Mouse (Mus musculus) thymus, adult 2 months (tissue): ENCODE measurements around the gene Fam206a. TPM values are rescaled to one million over a fixed set of nuclear protein-coding genes. Genes with fewer than 3 reads are reported as not detected.
A peak's percentile ranks its signal among the peaks of the same experiment; 100 is the strongest.

Source experiments
- DNase-seq: peaks from one replicate; pipeline ENCODE4 v3.0.0; 2021
- H3K27ac ChIP-seq: fragments of 200-500 bp; 2 replicates; pipeline ENCODE4 v1.5.1; 2012; ENCODE audit warnings: low read length, control low read depth; ENCODE audit not compliant: control insufficient read depth, insufficient read depth
- H3K27me3 ChIP-seq: fragments of 200-500 bp; 2 replicates; pipeline ENCODE4 v1.6.1; 2012; ENCODE audit warnings: mild to moderate bottlenecking, low read length, moderate library complexity, mixed read lengths; ENCODE audit not compliant: control insufficient read depth, insufficient read depth
- H3K36me3 ChIP-seq: fragments of 200-500 bp; 2 replicates; pipeline ENCODE4 v1.6.1; 2012; ENCODE audit warnings: mild to moderate bottlenecking, low read length, moderate library complexity; ENCODE audit not compliant: control insufficient read depth, insufficient read depth
- H3K4me1 ChIP-seq: fragments of 200-500 bp; replicated peaks from 2 replicates; pipeline ENCODE4 v1.6.1; 2012; ENCODE audit warnings: low read length; ENCODE audit not compliant: control insufficient read depth, insufficient read depth
- H3K4me3 ChIP-seq: fragments of 200-500 bp; 2 replicates; pipeline ENCODE4 v1.5.1; 2012; ENCODE audit warnings: mild to moderate bottlenecking, low read length, control low read depth, moderate library complexity; ENCODE audit not compliant: control insufficient read depth, insufficient read depth
- CTCF ChIP-seq: fragments of 200-500 bp; IDR thresholded peaks from 2 replicates; pipeline ENCODE4 v1.5.1; 2012; ENCODE audit warnings: mild to moderate bottlenecking, control low read depth, low read length, moderate library complexity, borderline replicate concordance; ENCODE audit not compliant: control insufficient read depth, poor library complexity, insufficient read depth; ENCODE audit errors: extremely low read depth
- POLR2A ChIP-seq: fragments of 200-500 bp; IDR thresholded peaks from 2 replicates; pipeline ENCODE4 v1.6.1; 2012; ENCODE audit warnings: mild to moderate bottlenecking, low read length, control low read depth, moderate library complexity; ENCODE audit not compliant: control insufficient read depth, poor library complexity, insufficient read depth; ENCODE audit errors: extremely low read depth
- WGBS: fragments of 180-500 bp; shearing (Covaris S2); methylation state at CpG from one replicate; pipeline ENCODE4 v1.1.7; 2018; 5-methylcytosine and 5-hydroxymethylcytosine counted together
- polyA plus RNA-seq: library from polyadenylated mRNA; depleted of rRNA; stranded (reverse); fragments of >200 nt; gene quantifications from 2 replicates; pipeline ENCODE4 v1.2.3, GENCODE M21; 2012

Fam206a gene
- polyA plus RNA-seq, 1 experiment, result 6.6 TPM

- 71% methylated on average over 1 of the region's 1 CpGs for WGBS
- no peak overlapping the region for H3K27ac ChIP-seq
- TF ChIP-seq CTCF (no peak), POLR2A (no peak)
- no peaks in the 10 kb centered on the region for H3K4me1 ChIP-seq
- DNase-seq, result peak; percentile 10
- peaks cover 50% of the 10 kb centered on the region for H3K36me3 ChIP-seq
- H3K27me3 ChIP-seq, result no peaks in the 10 kb centered on the region
- no peak overlapping the region for H3K4me3 ChIP-seq
These were observed 10.8 kb upstream of the Fam206a start for GRCm38 (mm10) chr4:56791373-56791772.

- Histone ChIP-seq H3K4me1 (peaks cover 2% of the 10 kb centered on the region), H3K27ac (no peak overlapping the region), H3K4me3 (peak overlapping the region; percentile 97), H3K27me3 (no peaks in the 10 kb centered on the region), H3K36me3 (no peaks in the 10 kb centered on the region; the same call in 1 of the 2 replicates)
- 3% methylated on average over 25 of the region's 25 CpGs for WGBS
- no peak for TF ChIP-seq POLR2A
- TF ChIP-seq CTCF, result no peak
- DNase-seq, result no peak
These were observed 565 bp downstream of the Fam206a start for GRCm38 (mm10) chr4:56802669-56803150.

GRCm38 (mm10) chr4:56809050-56809449 is 6.9 kb downstream of the Fam206a start:
- DNase-seq, result no peak
- Histone ChIP-seq H3K4me3 (no peak overlapping the region), H3K4me1 (no peaks in the 10 kb centered on the region), H3K27me3 (no peaks in the 10 kb centered on the region), H3K36me3 (no peaks in the 10 kb centered on the region), H3K27ac (no peak overlapping the region)
- TF ChIP-seq POLR2A, result no peak
- TF ChIP-seq CTCF, result no peak
- 90% methylated on average over 4 of the region's 4 CpGs for WGBS

GRCm38 (mm10) chr4:56811642-56812041 is 9.5 kb downstream of the Fam206a start:
- no peak for TF ChIP-seq CTCF
- TF ChIP-seq POLR2A, result no peak
- WGBS, result 92% methylated on average over 3 of the region's 3 CpGs

GRCm38 (mm10) chr4:56812096-56812495 is 10.0 kb downstream of the Fam206a start:
- TF ChIP-seq POLR2A (no peak), CTCF (no peak)
- Histone ChIP-seq H3K4me3 (no peak overlapping the region), H3K27ac (no peak overlapping the region), H3K4me1 (no peaks in the 10 kb centered on the region), H3K36me3 (no peaks in the 10 kb centered on the region), H3K27me3 (no peaks in the 10 kb centered on the region)
- no peak for DNase-seq
- WGBS, result 89% methylated on average over 4 of the region's 4 CpGs

More at GRCm38 (mm10) chr4:56811642-56812041, 9.5 kb downstream of the Fam206a start:
- Histone ChIP-seq H3K27ac (no peak overlapping the region), H3K4me3 (no peak overlapping the region), H3K4me1 (no peaks in the 10 kb centered on the region), H3K36me3 (no peaks in the 10 kb centered on the region), H3K27me3 (no peaks in the 10 kb centered on the region)
- DNase-seq, result no peak

- Histone ChIP-seq H3K4me1 (no peaks in the 10 kb centered on the region), H3K27ac (no peak overlapping the region), H3K36me3 (no peaks in the 10 kb centered on the region), H3K4me3 (no peak overlapping the region), H3K27me3 (no peaks in the 10 kb centered on the region)
- no peak for DNase-seq
- 47% methylated on average over 8 of the region's 8 CpGs for WGBS
- TF ChIP-seq POLR2A (no peak), CTCF (no peak)
These were observed 13.0 kb downstream of the Fam206a start for GRCm38 (mm10) chr4:56815131-56815530.

GRCm38 (mm10) chr4:56820017-56820550 is 17.9 kb downstream of the Fam206a start:
- Histone ChIP-seq H3K27me3 (no peaks in the 10 kb centered on the region), H3K27ac (no peak overlapping the region), H3K36me3 (no peaks in the 10 kb centered on the region), H3K4me1 (no peaks in the 10 kb centered on the region), H3K4me3 (no peak overlapping the region)
- no peak for DNase-seq
- TF ChIP-seq POLR2A, result no peak
